Mouse (Mus musculus) C2C12 (cell line): ENCODE measurements around the gene Aven. TPM values are rescaled to one million over a fixed set of nuclear protein-coding genes. Genes with fewer than 3 reads are reported as not detected.
"Not testable (repeated sequence)": the region's sequence is repeated elsewhere in the genome, so short reads cannot be mapped to it uniquely, and the experiment has no call there.

Experiments
- H3K27me3 ChIP-seq: one replicate; pipeline ENCODE4 v1.6.1; 2011; ENCODE audit not compliant: control insufficient read depth, insufficient read depth, insufficient read length
- H3K36me3 ChIP-seq: one replicate; pipeline ENCODE4 v1.6.1; 2011; ENCODE audit not compliant: control insufficient read depth, insufficient read depth
- H3K4me3 ChIP-seq: one replicate; pipeline ENCODE4 v1.5.1; 2011; ENCODE audit warnings: mild to moderate bottlenecking, control low read depth; ENCODE audit not compliant: poor library complexity, insufficient read depth, severe bottlenecking
- H3K79me2 ChIP-seq: one replicate; pipeline ENCODE4 v1.6.1; 2011; ENCODE audit not compliant: control insufficient read depth, insufficient read depth
- H3K79me3 ChIP-seq: one replicate; pipeline ENCODE4 v1.6.1; 2011; ENCODE audit warnings: low read depth, control low read depth
- H3ac ChIP-seq: one replicate; pipeline ENCODE3; 2011; ENCODE audit warnings: low read depth; ENCODE audit not compliant: control insufficient read depth, insufficient read length
- CEBPB ChIP-seq: IDR thresholded peaks from one replicate; pipeline ENCODE4 v1.6.1; 2011; ENCODE audit warnings: low read depth, mild to moderate bottlenecking, control low read depth, moderate library complexity
- CTCF ChIP-seq: IDR thresholded peaks from one replicate; pipeline ENCODE4 v1.5.1; 2011; ENCODE audit not compliant: control insufficient read depth, insufficient read depth, insufficient read length
- FOSL1 ChIP-seq: IDR thresholded peaks from one replicate; pipeline ENCODE4 v1.8.0; 2011; ENCODE audit warnings: mild to moderate bottlenecking, low read length; ENCODE audit not compliant: poor library complexity, insufficient read depth, severe bottlenecking
- MAX ChIP-seq: IDR thresholded peaks from one replicate; pipeline ENCODE4 v1.6.1; 2011; ENCODE audit warnings: mild to moderate bottlenecking, control low read depth
- MYOD1 ChIP-seq: IDR thresholded peaks from one replicate; pipeline ENCODE4 v1.6.1; 2011; ENCODE audit warnings: low read depth; ENCODE audit not compliant: control insufficient read depth, insufficient read length
- MYOG ChIP-seq: IDR thresholded peaks from one replicate; pipeline ENCODE4 v1.6.1; 2011; ENCODE audit not compliant: control insufficient read depth, insufficient read length; ENCODE audit errors: extremely low read depth
- USF1 ChIP-seq: IDR thresholded peaks from one replicate; pipeline ENCODE4 v1.6.1; 2011; ENCODE audit warnings: low read depth, mild to moderate bottlenecking, control low read depth, moderate library complexity
- long read RNA-seq, 2 experiments: library from polyadenylated mRNA; unstranded; transcript quantifications; one replicate each; pipeline ENCODE4 v2.0.0; 2019 to 2020
- polyA plus RNA-seq: library from polyadenylated mRNA; unstranded; fragments of >200 nt; fragmentation: generic; extraction: Trizol; gene quantifications from one replicate; pipeline ENCODE4 v1.2.1, GENCODE M21; 2012; ENCODE audit warnings: missing spikeins

The Aven gene
- 19.9 TPM for polyA plus RNA-seq
- long read RNA-seq, experiment 1, full-length matches to known transcripts: 2 of 2 reads
- long read RNA-seq, experiment 1, partial matches to known transcripts: 0 of 2 reads
- long read RNA-seq, experiment 1, other reads (novel, unspliced or antisense): 0 of 2 reads
- long read RNA-seq, experiment 2, partial matches to known transcripts: 1 of 1 reads
- long read RNA-seq, experiment 2, other reads (novel, unspliced or antisense): 0 of 1 reads

- Histone ChIP-seq H3K79me2 (peaks cover 36% of the 10 kb centered on the region), H3K4me3 (peak within 1 kb of the TSS; percentile 64), H3K79me3 (peaks cover 6% of the 10 kb centered on the region), H3K36me3 (peaks cover 8% of the 10 kb centered on the region), H3ac (peak within 1 kb of the TSS; percentile 96), H3K27me3 (no peaks in the 10 kb centered on the region)
- TF ChIP-seq CEBPB (no peak), MYOG (no peak), MYOD1 (no peak), USF1 (no peak), FOSL1 (no peak), MAX (peak; percentile 46), CTCF (no peak)
Observed at GRCm38 (mm10) chr2:112492856-112493538, at the start of gene Aven. Gene Aven, plus strand, starts transcription at chr2:112492964.

- no peak overlapping the region for H3K4me3 ChIP-seq
- no peaks in the 10 kb centered on the region for H3K36me3 ChIP-seq
- H3K27me3 ChIP-seq: no peaks in the 10 kb centered on the region
- no peak overlapping the region for H3ac ChIP-seq
- no peaks in the 10 kb centered on the region for H3K79me3 ChIP-seq
- H3K79me2 ChIP-seq: no peaks in the 10 kb centered on the region
- TF ChIP-seq CEBPB (peak; percentile 97), FOSL1 (peak; percentile 99), CTCF (no peak), USF1 (peak; percentile 12), MYOD1 (peak; percentile 70), MAX (no peak), MYOG (no peak)
Observed at GRCm38 (mm10) chr2:112443491-112443890, 49.3 kb upstream of the Aven start.

DNA sequence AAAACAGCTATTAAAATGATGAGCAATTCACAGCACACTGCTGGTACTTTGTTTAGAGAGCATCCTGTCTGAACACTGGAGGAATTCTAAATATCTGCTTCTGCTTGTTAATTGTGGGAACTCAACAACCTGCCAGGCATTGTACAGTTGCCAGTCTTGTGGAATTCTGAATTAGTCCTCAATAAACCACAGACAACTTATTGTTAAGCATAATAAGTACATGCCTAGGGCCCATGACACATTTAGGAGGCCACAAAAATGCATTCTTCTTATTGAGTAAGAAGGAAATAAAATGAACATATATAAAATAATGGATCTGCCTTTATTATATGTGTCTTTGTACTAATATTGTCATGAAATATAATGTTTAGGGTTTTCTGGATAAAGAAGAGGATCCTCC, 47.3 kb upstream of the Aven start:
- Histone ChIP-seq H3ac (no peak overlapping the region), H3K4me3 (no peak overlapping the region), H3K79me3 (no peaks in the 10 kb centered on the region), H3K79me2 (no peaks in the 10 kb centered on the region), H3K36me3 (no peaks in the 10 kb centered on the region), H3K27me3 (no peaks in the 10 kb centered on the region)
- TF ChIP-seq CEBPB (peak; percentile 67), MYOG (no peak), MYOD1 (peak; percentile 36), USF1 (no peak)

GRCm38 (mm10) chr2:112448046-112448445, 44.7 kb upstream of the Aven start:
- H3ac ChIP-seq, H3K4me3 ChIP-seq, H3K36me3 ChIP-seq, H3K79me2 ChIP-seq, H3K79me3 ChIP-seq, H3K27me3 ChIP-seq: not testable (repeated sequence)

GRCm38 (mm10) chr2:112448510-112449059, 44.2 kb upstream of the Aven start:
- TF ChIP-seq USF1 (no peak), MAX (no peak), MYOG (no peak), CTCF (no peak), FOSL1 (no peak), CEBPB (no peak), MYOD1 (no peak)
- no peak overlapping the region for H3ac ChIP-seq
- H3K27me3 ChIP-seq: no peaks in the 10 kb centered on the region
- H3K36me3 ChIP-seq: no peaks in the 10 kb centered on the region
- H3K79me2 ChIP-seq: no peaks in the 10 kb centered on the region
- H3K4me3 ChIP-seq: no peak overlapping the region
- H3K79me3 ChIP-seq: no peaks in the 10 kb centered on the region

GRCm38 (mm10) chr2:112449597-112450296, 43.0 kb upstream of the Aven start:
- peaks cover 9% of the 10 kb centered on the region for H3K79me2 ChIP-seq
- H3K27me3 ChIP-seq: no peaks in the 10 kb centered on the region
- no peaks in the 10 kb centered on the region for H3K36me3 ChIP-seq
- H3ac ChIP-seq: no peak overlapping the region
- TF ChIP-seq MYOD1 (no peak), FOSL1 (no peak), MYOG (no peak), MAX (no peak), USF1 (no peak), CTCF (no peak), CEBPB (no peak)
- H3K79me3 ChIP-seq: peaks cover 3% of the 10 kb centered on the region
- H3K4me3 ChIP-seq: no peak overlapping the region

GRCm38 (mm10) chr2:112452513-112452912, 40.3 kb upstream of the Aven start:
- H3ac ChIP-seq, H3K4me3 ChIP-seq: not testable (repeated sequence)

More at GRCm38 (mm10) chr2:112452513-112452912, 40.3 kb upstream of the Aven start:
- H3K36me3 ChIP-seq, H3K27me3 ChIP-seq: not testable (repeated sequence)
- Histone ChIP-seq H3K79me3 (peaks cover 27% of the 10 kb centered on the region), H3K79me2 (peaks cover 37% of the 10 kb centered on the region)
